Comparison of ENCODE assay signal across 10 mouse cellular contexts in the genomic region with DNA sequence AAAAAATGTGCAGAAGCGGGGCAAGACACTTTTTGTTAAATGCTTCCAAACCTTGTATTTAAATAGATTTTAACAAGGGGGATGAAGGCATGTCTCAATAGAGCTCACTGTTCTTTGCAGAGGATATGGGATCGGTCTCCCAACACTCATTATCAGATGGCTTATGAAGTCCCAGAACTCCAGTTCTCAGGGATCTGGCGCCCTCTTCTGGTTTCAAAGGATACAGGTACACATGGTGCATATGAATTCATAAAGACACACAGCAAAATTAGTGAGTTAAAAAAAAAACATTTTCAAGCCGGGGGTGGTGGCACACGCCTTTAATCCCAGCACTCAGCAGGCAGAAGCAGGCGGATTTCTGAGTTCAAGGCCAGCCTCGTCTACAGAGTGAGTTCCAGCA. TPM values are rescaled to one million over a fixed set of nuclear protein-coding genes. Genes with fewer than 3 reads are reported as not detected.
A peak's percentile ranks its signal among the peaks of the same experiment; 100 is the strongest.
DNase-seq lines count a peak whose midpoint lies in the region; ATAC-seq lines count a peak whose summit lies in the region.
"Had no signal": no experiment of that assay in that cellular context is flagged by ENCODE, and none has a peak within 500 bp of the region (broad histone marks: within the 10 kb centered on the region; RNA-seq: fewer than 3 reads in every experiment).

No protein-coding gene starts in this region.

- no peaks in the 10 kb centered on the region for H3K9me3 ChIP-seq in kidney, embryonic 16.5 days (ENCODE audit: low read length)
- H3K9me3 ChIP-seq in midbrain, embryonic 14.5 days (ENCODE audit: control insufficient read depth, low read length) = no peaks in the 10 kb centered on the region
- H3K9me3 ChIP-seq in midbrain, embryonic 13.5 days = no peaks in the 10 kb centered on the region
- H3K9me3 ChIP-seq: limb, embryonic 13.5 days had no signal

- DNase-seq in kidney, adult 18-20 months = peak; percentile 23
- peak; percentile 65 for DNase-seq in midbrain, embryonic 14.5 days
- DNase-seq in T-cell, adult 2 months (ENCODE audit: low spot score) = peak; percentile 45
- DNase-seq in retina, embryonic 14.5 days (ENCODE audit: low spot score) = peak; percentile 34
- DNase-seq: cerebellum, adult 8-10 months; heart, postnatal 14 days had no signal

- no peak overlapping the region for H3K4me2 ChIP-seq in kidney, embryonic 16.5 days (replicated peaks; ENCODE audit: low read depth, low read length)
- H3K4me2 ChIP-seq in midbrain, embryonic 14.5 days (ENCODE audit: low read length) = no peak overlapping the region
- H3K4me2 ChIP-seq in midbrain, embryonic 13.5 days (replicated peaks) = no peak overlapping the region

- no peaks in the 10 kb centered on the region for H3K27me3 ChIP-seq in kidney, embryonic 16.5 days (ENCODE audit: insufficient read depth, low read length)
- no peaks in the 10 kb centered on the region for H3K27me3 ChIP-seq in midbrain, embryonic 14.5 days (ENCODE audit: control insufficient read depth, insufficient read depth, low read length)
- no peaks in the 10 kb centered on the region for H3K27me3 ChIP-seq in midbrain, embryonic 13.5 days
- H3K27me3 ChIP-seq: limb, embryonic 13.5 days had no signal

- H3K9ac ChIP-seq in kidney, embryonic 16.5 days (replicated peaks; ENCODE audit: low read length) = no peak overlapping the region
- no peak overlapping the region for H3K9ac ChIP-seq in midbrain, embryonic 14.5 days (replicated peaks; ENCODE audit: low read length)
- no peak overlapping the region for H3K9ac ChIP-seq in midbrain, embryonic 13.5 days (replicated peaks)
- H3K9ac ChIP-seq: limb, embryonic 13.5 days had no signal

- WGBS in kidney, embryonic 16.5 days = 94% methylated on average over 7 of the region's 7 CpGs
- WGBS in midbrain, embryonic 14.5 days = 94% methylated on average over 7 of the region's 7 CpGs
- WGBS in midbrain, embryonic 13.5 days = 90% methylated on average over 7 of the region's 7 CpGs

- H3K27ac ChIP-seq in kidney, embryonic 16.5 days (ENCODE audit: low read length) = no peak overlapping the region
- no peak overlapping the region for H3K27ac ChIP-seq in midbrain, embryonic 14.5 days (replicated peaks; ENCODE audit: low read depth, low read length)
- H3K27ac ChIP-seq in midbrain, embryonic 13.5 days = no peak overlapping the region
- H3K27ac ChIP-seq: limb, embryonic 13.5 days had no signal

- no peak for ATAC-seq in kidney, embryonic 16.5 days (ENCODE audit: low FRiP score, low TSS enrichment)
- ATAC-seq in midbrain, embryonic 14.5 days (ENCODE audit: low FRiP score, low TSS enrichment) = no peak
- ATAC-seq in midbrain, embryonic 13.5 days = no peak
- no peak for ATAC-seq in activated CD4-positive, CD25-positive, alpha-beta regulatory T cell, adult 4 months

- H3K4me1 ChIP-seq in kidney, embryonic 16.5 days (ENCODE audit: insufficient read depth, low read length) = peaks cover 9% of the 10 kb centered on the region
- H3K4me1 ChIP-seq in midbrain, embryonic 14.5 days (ENCODE audit: control insufficient read depth, insufficient read depth, low read length) = peaks cover 5% of the 10 kb centered on the region; the same call in 1 of the 2 replicates
- H3K4me1 ChIP-seq in midbrain, embryonic 13.5 days (replicated peaks) = peaks cover 16% of the 10 kb centered on the region

- no peak overlapping the region for H3K4me3 ChIP-seq in kidney, embryonic 16.5 days (ENCODE audit: low read length)
- no peak overlapping the region for H3K4me3 ChIP-seq in midbrain, embryonic 14.5 days (replicated peaks; ENCODE audit: low read depth, low read length)
- no peak overlapping the region for H3K4me3 ChIP-seq in midbrain, embryonic 13.5 days (replicated peaks)
- H3K4me3 ChIP-seq: limb, embryonic 13.5 days had no signal

- peaks cover 41% of the 10 kb centered on the region for H3K36me3 ChIP-seq in kidney, embryonic 16.5 days (ENCODE audit: insufficient read depth, low read length)
- peaks cover 45% of the 10 kb centered on the region for H3K36me3 ChIP-seq in midbrain, embryonic 14.5 days (ENCODE audit: control insufficient read depth, insufficient read depth, low read length)
- peaks cover 51% of the 10 kb centered on the region for H3K36me3 ChIP-seq in midbrain, embryonic 13.5 days

RNA-seq across cellular contexts. Expression of gene Suds3, which starts 2.6 kb away (rescaled TPM):
- polyA plus RNA-seq in kidney, embryonic 16.5 days (2015; fragmentation: Nextera tagmentation; extraction: Ambion mirVana) = 68.9 and 73.7 TPM in 2 replicates
- 52.9 and 83.1 TPM in 2 replicates for polyA plus RNA-seq in midbrain, embryonic 14.5 days (2014; fragmentation: Nextera tagmentation; extraction: Ambion mirVana)
- polyA plus RNA-seq in midbrain, embryonic 13.5 days (2015; fragmentation: Nextera tagmentation; extraction: Ambion mirVana) = 83.5 and 90.1 TPM in 2 replicates
- polyA plus RNA-seq in activated CD4-positive, CD25-positive, alpha-beta regulatory T cell, adult 4 months (2017; shearing (Covaris generic)) = 10 to 100 TPM; 11.5 to 12.3 TPM

RNA-seq across cellular contexts. Expression of gene Taok3, which starts 6.6 kb away (rescaled TPM):
- polyA plus RNA-seq in kidney, embryonic 16.5 days (2015; fragmentation: Nextera tagmentation; extraction: Ambion mirVana) = 18.8 and 20.1 TPM in 2 replicates
- polyA plus RNA-seq in midbrain, embryonic 14.5 days (2014; fragmentation: Nextera tagmentation; extraction: Ambion mirVana) = 50.3 and 52.6 TPM in 2 replicates
- polyA plus RNA-seq in midbrain, embryonic 13.5 days (2015; fragmentation: Nextera tagmentation; extraction: Ambion mirVana) = 43.7 TPM in 2 replicates
- polyA plus RNA-seq in activated CD4-positive, CD25-positive, alpha-beta regulatory T cell, adult 4 months (2017; shearing (Covaris generic)) = 100 to 1,000 TPM; 137 to 138 TPM
